Mouse (Mus musculus) heart, adult 8-10 months (tissue): Measurements from ENCODE around the gene Zfp646. TPM values are rescaled to one million over a fixed set of nuclear protein-coding genes. Genes with fewer than 3 reads are reported as not detected.
"Not testable (repeated sequence)": the region's sequence is repeated elsewhere in the genome, so short reads cannot be mapped to it uniquely, and the experiment has no call there.

Experiments
- DNase-seq: peaks from one replicate; pipeline ENCODE4 v3.0.0; 2022; ENCODE audit warnings: low spot score
- total RNA-seq, 4 experiments: library from RNA; stranded (reverse); gene quantifications; 2 replicates each; pipeline ENCODE4 v1.2.4; 2022

Gene Zfp646
- 10 to 100 TPM; 16.1 to 19.5 (median 17.9) TPM for total RNA-seq

DNA sequence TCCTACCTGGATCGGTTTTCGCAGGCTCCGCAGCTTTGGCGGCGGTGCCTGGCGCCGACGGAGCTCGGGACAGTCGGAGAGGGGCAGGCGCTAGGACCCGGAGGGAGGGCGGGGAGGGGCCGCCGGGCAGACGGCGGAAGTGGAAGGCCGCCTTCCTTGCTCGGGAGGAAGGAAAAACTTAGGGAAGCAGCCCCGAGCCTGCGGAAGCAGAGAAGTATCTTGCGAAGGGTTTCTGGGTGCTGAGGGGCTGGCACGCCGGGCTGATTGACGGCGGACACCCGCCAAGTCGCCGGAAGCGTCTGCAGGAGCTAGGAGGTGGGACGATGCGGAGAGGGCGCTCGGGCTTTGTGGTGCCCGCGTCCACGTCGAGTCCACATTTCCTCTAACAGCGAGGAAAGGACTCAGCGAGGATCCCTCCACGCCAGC, at the start of gene Zfp646:
Zfp646 (plus strand) TSS at position 181 of the 426 bp plus-strand sequence.
- peak; percentile 66 for DNase-seq

DNA sequence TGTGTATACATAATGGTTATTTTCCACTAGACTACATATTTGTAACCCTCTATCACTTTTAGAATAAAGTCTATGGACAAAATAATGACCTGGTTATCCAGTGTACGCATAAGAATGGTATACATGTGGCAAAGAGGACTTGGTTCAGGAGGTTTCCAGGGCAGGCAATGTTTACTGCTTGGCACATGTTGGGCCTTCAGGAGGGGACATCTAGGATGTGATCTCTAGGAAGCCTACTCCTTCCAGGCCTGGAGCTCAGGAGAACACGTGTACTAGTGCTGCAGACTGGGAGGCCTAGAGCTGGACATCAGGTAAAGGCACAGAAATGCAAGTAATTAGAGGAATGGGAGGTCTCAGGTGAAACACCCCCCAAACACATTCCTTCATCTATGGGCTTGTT, 40.5 kb upstream of the Zfp646 start:
- no peak for DNase-seq

DNA sequence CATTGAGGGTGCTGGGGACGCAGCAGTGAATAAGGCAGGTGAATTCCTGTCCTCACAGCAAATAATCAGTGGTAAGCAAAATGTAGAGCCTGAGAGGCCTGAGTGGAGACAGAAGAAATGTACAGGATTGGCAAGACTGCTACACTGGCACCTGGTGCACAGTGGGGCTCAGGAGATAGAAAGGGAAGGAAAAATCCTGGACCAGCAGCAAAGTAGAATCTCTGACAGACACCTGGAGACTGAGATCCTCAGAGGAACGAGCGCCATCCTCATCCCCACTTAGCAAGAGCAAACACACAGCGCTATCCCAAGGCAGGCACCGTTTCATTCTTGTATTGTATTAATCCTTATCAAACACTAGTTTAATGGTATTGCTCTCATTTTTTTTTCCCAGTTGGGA, 38.5 kb upstream of the Zfp646 start:
- no peak for DNase-seq

DNA sequence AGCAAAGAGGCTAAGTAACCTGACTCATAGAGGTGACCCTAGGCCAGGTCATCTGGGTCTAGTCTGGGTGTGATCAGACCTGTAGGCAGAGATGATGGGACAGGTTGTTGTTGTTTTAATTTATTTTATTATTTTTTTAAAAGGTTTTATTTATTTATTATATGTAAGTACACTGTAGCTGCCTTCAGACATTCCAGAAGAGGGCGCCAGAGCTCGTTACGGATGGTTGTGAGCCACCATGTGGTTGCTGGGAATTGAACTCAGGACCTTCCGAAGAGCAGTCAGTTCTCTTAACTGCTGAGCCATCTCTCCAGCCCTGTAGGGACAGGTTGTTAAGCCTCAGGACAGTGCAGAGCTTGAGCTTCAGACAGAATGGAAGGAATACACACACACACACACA, 38.1 kb upstream of the Zfp646 start:
- not testable (repeated sequence) for DNase-seq

DNA sequence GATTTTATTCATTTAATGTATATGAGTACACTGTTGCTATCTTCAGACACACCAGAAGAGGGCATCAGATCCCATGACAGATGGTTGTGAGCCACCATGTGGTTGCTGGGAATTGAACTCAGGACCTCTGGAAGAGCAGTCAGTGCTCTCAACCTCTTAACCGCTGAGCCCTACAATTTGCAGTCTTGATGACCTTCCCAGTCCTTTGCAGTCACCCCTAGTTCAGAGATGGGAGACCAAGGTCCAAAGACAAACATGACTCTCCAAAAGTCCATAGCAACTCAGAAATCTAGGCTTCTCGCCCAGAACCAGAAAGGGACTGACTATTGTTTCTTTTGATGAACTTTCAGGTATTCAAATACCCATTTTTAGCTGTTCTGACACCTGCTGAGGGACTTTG, 36.0 kb upstream of the Zfp646 start:
- not testable (repeated sequence) for DNase-seq

DNA sequence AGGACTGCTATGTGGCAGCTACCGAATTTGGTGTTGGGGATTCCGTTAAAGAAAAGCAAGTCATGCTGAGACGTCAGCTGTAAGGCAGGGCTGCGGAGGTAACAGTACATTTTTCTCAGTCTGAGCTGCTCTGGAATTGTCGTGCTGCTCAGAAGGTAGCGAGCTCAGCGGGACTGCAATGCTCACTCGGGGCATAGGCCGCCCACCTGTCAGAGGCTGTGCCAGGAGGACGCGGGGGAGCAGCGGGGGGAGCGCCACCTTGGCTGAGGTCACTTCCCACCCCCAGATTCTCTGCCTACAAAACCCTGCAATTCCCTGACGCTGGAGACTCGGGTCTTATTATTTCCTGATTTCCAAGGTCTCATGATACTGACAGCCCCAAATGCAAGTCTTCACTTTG, 35.1 kb upstream of the Zfp646 start:
- DNase-seq, result no peak

DNA sequence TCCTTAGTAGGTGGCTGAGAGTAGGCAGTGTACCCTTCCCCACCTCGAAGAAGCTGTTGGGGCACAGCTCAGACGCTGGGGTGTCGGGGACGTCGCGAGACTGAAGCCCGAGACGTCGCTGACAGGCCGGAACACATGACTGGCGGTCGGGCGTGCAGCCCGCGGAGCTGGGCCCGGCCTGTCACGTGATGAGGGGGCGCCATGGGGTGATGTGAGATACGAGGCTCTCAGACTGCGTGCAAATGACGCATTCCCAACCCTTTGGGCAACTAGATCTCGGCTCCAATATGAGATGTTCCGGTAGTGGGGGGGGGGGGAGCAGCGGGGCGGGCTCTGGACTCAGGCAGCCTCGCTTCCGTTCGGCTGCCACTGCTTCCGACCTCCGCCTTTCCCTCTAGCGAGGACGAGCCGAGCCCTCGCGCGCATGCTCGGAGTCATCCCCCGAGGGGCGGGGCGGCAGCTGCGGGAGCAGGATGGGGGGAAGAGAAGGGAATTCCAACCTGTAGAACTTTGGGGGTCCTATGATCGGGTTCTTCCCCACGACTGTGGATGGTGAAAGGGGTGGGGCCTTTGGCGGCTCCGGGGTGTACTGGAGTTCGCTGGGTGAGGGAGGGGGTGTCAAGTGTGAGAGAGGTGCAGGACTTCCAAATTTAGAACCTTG, 34.6 kb upstream of the Zfp646 start:
- peak; percentile 92 for DNase-seq

DNA sequence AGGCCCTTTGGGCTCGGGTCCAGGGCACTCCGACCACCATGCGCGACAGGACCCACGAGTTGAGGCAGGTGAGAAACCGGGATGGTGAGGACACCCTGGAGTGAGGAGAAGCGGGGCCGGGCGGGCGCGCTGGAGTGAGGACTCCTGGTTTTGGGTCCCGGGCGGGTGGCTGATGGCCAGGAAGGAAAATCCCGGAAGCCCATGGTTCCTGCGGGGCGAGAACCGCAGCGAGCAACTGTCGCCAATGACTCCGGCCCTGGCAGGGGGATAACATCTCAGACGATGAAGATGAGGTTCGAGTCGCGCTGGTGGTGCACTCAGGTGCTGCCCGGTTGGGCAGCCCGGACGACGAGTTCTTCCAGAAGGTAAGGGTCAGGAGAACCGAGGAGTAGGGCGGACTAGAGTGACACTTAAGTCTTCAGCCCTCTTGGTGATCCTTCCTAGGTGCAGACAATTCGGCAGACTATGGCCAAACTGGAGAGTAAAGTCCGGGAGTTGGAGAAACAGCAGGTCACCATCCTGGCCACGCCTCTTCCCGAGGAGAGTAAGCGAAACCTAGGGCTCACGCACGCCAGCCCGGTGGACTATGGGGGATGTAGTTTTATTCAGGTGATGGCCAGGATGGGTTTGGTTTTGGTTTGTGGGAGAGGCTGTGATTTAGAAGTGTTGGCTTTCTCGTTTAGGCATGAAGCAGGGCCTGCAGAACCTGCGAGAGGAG, 33.9 kb upstream of the Zfp646 start:
- DNase-seq, result peak; percentile 84

DNA sequence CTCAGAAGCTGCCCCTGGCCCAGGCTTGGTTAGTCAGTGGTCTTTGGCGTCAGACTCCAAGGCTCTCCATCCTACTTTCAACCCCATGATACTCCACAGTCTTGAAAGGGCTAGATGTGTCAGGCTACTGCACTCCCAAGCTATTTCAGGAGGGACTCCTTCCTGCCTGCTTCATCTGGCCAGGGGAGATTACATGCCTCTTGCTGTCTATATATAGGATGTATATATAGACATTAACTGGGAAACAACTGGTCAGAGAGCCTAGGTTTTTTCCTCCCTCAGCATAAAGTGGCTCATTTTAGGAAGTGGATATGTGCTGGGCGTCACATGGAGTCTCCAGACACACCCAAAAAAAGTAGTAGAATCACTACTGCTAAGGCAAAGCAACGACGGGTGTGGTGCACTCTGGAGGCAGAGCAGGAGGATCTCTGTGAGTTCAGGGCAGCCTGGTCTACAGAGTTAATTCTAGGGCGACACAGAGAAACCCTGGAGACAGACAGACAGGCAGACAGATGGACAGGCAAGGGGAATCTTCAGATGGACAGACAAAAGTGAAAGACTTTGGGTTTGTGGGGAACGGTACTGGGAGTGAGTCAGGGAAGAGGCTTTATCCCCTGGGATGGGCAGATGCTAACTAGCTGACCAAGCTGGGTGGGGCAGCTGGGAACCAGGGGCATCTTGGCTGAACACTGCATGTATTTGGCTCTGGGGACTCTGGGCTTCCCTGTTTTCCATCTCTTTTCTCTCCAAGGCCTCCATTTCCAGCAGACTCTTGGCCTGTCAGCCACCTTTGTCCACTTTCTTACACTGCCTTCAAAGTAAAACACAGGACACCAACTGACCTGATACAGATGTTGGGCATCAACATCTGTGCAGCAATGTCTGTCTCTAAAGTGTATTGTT, 25.8 kb upstream of the Zfp646 start:
- no peak for DNase-seq

DNA sequence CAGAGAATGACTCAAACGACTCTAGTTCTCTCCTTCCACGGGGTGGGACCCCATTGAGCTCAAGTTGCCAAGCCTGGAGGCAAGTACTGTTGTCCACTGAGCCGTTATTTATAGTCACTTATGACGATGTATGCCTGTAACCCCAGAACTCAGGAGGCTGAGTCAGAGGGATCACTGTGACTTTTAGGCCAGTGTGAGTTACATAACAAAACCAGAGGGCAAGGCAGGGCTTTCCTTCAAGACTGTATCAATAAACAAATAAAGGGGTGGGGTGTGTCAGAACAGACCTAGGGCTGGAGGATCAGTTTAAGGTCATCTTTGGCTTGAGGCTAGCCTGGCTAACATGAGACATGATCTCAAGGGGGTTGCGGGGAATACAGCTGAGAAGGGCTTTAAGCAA, 25.1 kb upstream of the Zfp646 start:
- no peak for DNase-seq

DNA sequence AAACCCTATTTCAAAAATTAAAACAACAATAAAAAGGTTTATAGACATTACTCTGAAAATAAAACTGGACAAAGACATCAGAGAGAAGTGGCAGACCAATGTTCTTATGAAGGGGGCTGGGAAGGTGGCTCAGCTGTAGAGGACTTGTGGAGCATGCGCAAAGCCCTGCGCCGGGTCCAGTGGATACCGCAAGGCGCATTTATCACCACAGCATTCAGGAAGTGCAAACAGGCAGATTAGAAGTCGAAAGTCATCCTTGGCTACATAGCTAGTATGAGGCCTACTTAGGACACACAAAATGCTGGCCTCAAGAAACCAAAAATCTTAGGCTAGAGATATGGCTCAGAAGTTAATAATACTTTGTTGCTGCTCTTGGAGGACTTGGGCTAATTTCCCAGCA, 17.8 kb upstream of the Zfp646 start:
- DNase-seq, result no peak

DNA sequence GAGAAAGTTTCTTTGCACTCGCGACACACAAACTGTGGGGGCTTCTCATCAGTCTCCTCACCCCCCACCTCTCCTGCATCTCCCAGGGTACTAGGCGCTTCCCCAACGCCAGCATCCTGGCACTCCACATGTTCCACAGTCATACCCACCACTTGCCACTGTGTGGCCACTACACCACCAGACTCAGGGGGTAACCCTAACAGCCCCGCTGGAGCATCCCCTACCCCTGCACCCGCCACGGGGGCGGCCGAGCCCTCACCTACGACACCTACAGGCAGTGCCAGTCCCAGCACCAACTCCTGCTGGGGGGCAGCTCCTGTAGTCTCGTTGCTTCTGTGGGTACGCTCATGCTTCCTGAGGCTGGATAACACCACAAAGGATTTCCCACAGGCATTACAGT, 9.6 kb upstream of the Zfp646 start:
- DNase-seq, result no peak

DNA sequence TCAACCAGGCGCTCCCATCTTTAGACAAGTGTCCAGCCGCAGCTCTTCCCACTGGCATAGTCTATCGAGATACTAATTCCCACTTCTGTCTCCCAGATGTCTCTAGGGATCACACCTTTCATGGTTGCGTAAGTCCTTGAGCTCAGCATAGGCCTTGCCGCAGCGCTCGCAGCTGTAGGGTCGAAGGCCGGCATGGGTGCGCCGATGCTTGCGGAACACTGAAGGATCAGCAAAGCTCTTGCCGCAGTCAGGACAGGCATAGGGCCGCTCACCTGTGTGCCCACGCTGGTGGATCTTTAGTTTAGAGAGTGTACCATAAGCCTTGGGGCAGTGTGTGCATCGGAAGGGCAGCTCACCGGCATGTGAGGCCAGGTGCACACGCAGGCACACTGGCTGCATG, 8.4 kb upstream of the Zfp646 start:
- no peak for DNase-seq

DNA sequence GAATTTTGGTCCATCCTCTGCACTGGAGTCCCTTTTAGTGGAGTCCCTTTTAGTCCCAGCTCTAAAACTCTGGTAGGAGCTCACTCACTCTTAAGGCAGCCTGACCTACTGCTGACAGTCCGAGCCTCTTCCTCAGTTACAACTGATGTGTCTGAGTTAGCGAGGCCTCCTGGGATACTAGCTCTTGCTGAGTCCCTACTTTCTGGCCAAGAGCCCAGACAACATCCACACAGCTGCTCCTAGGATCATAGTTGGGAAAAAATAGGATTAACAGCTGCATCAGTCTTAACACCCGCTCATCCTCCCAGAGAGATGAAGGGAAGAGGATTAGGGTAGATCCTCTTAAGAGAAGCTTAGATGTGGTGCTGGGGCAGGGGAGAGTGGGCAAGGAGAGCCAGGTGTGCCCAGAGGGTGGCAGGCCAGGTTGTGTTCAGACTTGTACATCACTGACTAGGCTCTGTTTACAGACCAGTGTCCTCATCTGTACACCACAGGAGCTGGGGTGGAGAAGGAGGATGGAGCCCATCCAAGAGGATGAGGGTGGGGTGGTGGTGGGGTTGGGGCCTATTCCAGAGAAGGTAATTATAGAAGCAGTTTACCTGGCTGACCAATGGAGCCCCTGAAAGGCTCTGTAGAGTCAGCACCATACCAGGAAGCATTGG, 6.7 kb upstream of the Zfp646 start:
- DNase-seq, result peak; percentile 45

DNA sequence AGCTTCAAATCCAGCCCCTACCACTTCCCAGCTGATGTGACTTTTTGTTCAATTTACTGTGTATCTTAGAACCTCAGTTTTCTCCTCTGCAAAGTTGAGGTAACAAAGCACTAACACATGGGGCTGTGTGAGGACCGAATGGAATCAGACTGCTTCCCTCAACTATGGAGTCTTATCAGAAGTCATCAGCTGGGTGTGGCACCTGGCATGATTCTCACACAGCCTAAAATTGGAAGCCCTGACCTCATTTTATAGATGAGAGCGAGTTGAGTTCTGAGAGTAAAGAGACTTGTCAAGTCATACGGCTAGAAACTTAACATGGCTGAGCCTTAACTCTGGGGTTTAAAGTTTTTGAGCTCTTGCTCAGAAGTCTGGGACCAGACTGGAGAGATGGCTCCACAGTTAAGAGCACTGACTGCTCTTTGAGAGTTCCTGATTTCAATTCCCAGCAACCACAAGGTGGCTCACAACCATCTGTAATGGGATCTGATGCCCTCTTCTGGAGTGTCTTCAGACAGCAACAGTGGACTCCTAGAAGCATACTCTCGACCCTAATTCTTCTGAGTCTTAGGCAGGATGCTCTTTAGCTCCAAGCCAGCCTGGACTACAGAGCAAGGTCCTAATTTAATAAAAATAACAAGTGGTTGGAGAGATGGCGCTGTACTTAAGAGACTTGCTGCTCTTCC, 5.7 kb upstream of the Zfp646 start:
- DNase-seq, result no peak

DNA sequence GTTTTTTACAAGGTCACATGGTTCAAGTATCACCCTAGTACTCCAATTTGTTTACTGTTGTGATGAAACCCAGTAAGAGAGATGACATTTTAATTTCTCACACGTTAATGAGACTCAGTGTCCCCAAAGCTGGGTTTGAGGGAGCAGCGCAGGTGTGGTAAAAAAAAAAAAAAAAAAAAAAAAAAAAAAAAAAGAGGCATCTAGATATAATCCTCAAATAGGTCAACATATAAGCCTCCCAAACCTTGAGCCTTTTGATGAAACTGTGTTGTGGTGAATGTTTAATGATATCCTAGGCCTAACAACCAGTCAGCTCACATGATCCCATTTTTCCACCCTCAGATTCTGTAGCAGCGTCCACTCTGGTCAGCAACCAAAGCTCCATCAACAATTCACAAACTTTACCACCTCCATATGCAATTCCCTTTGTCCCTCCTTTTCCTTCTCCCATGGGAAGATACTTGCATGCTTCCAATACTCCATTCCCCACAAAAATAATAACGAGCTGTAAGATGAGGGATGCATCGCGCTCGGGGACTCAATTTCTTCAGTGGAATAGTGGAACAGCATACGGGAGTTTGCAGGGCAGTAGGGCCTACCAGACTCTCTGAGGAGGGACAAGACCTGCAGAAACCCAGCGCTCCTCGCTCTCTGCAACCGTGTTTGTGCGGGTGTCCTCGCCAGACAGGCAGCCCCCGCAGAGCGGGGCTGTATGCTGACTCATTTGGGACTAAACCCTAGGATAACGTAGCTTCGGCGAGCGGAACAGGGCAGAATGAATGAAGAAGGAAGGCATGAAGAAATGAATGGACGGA, 1.0 kb upstream of the Zfp646 start:
- DNase-seq, result no peak

DNA sequence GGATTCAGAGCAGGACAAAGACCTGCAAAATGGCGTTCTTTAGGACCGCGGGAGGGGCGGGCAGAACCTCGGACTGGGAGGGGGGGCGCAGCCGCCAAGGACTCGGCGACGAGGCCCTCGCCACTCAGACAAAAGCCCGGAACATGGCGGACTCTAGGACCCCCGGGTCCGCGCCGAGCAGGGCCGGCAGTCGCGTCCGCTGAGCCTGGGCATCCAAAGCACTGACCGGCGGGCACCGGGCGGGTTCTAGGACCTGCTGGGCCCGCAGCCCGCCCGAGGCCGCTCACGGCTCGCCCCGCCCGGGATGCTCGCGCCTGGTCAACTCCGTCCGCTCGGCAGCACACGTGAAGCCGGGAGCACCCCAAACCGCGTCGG, 407 bp upstream of the Zfp646 start:
- DNase-seq, result peak; percentile 91

DNA sequence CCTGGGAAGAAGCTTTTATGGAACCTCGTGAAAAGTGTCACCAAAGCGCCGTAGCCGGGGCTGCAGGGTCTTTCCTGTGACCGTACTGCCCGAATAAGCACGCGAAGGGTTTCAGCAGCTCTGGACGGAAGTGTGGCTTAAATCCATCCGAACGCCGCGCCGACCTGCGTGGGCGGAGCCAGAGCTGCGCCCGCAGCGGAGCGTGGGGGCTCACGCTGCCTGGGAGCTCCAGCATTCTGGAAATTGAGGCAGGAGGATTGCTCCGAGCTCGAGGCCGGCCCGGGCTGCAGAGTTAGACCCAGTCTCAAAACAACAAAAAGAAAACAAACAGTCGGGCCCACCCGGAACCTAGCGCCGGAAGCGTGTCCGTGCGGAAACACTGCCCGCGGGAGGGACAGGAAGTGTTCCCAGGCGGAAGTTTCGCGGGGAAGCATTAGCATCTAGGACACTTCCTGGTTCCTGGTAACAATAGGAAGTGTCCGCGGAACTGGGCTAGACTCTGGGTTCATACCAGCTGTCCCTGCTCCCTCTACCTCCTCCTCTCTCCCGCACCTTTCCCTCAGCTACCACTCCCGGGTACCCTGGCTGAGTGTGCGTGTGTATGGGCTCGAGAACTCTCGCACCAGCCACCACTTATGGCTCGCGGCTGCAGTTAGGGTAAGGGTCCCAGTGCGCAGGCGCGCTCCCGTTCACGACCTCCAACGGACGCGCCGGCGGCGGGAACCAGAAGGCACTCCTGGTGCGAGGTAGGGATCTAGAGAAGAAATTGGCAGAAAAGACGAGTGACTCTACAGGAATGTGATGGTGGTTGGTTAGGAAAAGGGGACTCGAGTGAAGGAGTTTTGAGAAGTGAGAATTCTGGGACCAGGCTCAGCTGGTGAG, 687 bp downstream of the Zfp646 start, which contains the start of gene Zfp668:
Zfp668 (minus strand) TSS at position 362 of the 882 bp plus-strand sequence.
- DNase-seq, result peak; percentile 90

DNA sequence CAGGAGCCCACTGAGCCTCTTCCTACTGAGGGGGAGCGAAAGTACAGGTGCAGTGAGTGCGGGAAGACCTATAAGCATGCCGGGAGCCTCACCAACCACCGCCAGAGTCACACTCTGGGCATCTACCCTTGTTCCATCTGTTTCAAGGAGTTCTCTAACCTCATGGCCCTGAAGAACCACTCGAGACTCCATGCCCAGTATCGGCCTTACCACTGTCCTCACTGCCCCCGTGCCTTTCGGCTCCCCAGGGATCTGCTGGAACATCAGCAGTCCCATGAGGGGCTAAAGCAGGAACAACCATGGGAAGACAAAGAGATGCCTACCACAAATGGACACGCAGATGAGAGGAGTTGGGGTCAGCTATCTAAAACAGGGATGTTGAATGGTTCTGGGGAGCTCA, 3.3 kb downstream of the Zfp646 start:
- no peak for DNase-seq
